Mouse (Mus musculus): ENCODE results near the gene Osbpl10. TPM values are rescaled to one million over a fixed set of nuclear protein-coding genes. Genes with fewer than 3 reads are reported as not detected.
A peak's percentile ranks its signal among the peaks of the same experiment; 100 is the strongest.
"Not testable (repeated sequence)": the region's sequence is repeated elsewhere in the genome, so short reads cannot be mapped to it uniquely, and the experiment has no call there.

Gene Osbpl10
- polyA plus RNA-seq, 1 experiment from 2014 or later = 2.5 TPM

- Histone ChIP-seq H3K4me2 (no peak overlapping the region), H3K27ac (ENCODE audit: low read depth) (no peak overlapping the region), H3K4me1 (ENCODE audit: insufficient read depth) (peaks cover 2% of the 10 kb centered on the region; the same call in 1 of the 2 replicates), H3K4me3 (ENCODE audit: low read depth, low read length) (no peak overlapping the region), H3K27me3 (ENCODE audit: insufficient read depth, low read length) (no peaks in the 10 kb centered on the region), H3K9me3 (ENCODE audit: low read depth, low read length) (peaks cover 6% of the 10 kb centered on the region; the same call in 1 of the 2 replicates), H3K36me3 (ENCODE audit: insufficient read depth) (no peaks in the 10 kb centered on the region), H3K9ac (no peak overlapping the region)
- no peak for TF ChIP-seq CTCF (IDR thresholded peaks at IDR 0.05; ENCODE audit: low read depth)
- 47% methylated on average over 12 of the region's 12 CpGs for WGBS
- DNase-seq (no peak), ATAC-seq (ENCODE audit: insufficient read depth) (no peak)
Observed at GRCm38 (mm10) chr9:115012367-115012766, 34.0 kb downstream of the Osbpl10 start.

- Histone ChIP-seq H3K27me3 (ENCODE audit: insufficient read depth, low read length) (no peaks in the 10 kb centered on the region), H3K4me1 (ENCODE audit: insufficient read depth) (no peaks in the 10 kb centered on the region), H3K9me3 (ENCODE audit: low read depth, low read length) (no peaks in the 10 kb centered on the region; the same call in 1 of the 2 replicates), H3K9ac (no peak overlapping the region), H3K27ac (ENCODE audit: low read depth) (no peak overlapping the region), H3K4me3 (ENCODE audit: low read depth, low read length) (no peak overlapping the region), H3K36me3 (ENCODE audit: insufficient read depth) (no peaks in the 10 kb centered on the region), H3K4me2 (no peak overlapping the region)
- ATAC-seq (ENCODE audit: insufficient read depth) (no peak), DNase-seq (no peak)
- 90% methylated on average over 7 of the region's 7 CpGs for whole genome bisulfite sequencing
- no peak for TF ChIP-seq CTCF (IDR thresholded peaks at IDR 0.05; ENCODE audit: low read depth)
Observed at GRCm38 (mm10) chr9:115020141-115020540, 41.8 kb downstream of the Osbpl10 start.

GRCm38 (mm10) chr9:115021419-115021818 lies 43.0 kb downstream of the Osbpl10 start:
- Histone ChIP-seq H3K4me1 (ENCODE audit: insufficient read depth) (no peaks in the 10 kb centered on the region), H3K36me3 (ENCODE audit: insufficient read depth) (no peaks in the 10 kb centered on the region), H3K27ac (ENCODE audit: low read depth) (no peak overlapping the region), H3K4me3 (ENCODE audit: low read depth, low read length) (no peak overlapping the region), H3K27me3 (ENCODE audit: insufficient read depth, low read length) (no peaks in the 10 kb centered on the region), H3K9ac (no peak overlapping the region), H3K9me3 (ENCODE audit: low read depth, low read length) (no peaks in the 10 kb centered on the region), H3K4me2 (no peak overlapping the region)
- DNase-seq (no peak), ATAC-seq (ENCODE audit: insufficient read depth) (no peak)
- TF ChIP-seq CTCF (IDR thresholded peaks at IDR 0.05; ENCODE audit: low read depth) = no peak
- 85% methylated on average over 2 of the region's 2 CpGs for WGBS

GRCm38 (mm10) chr9:115023137-115023536 lies 44.8 kb downstream of the Osbpl10 start:
- H3K4me2 ChIP-seq = no peak overlapping the region
- TF ChIP-seq CTCF (IDR thresholded peaks at IDR 0.05; ENCODE audit: low read depth) = peak; percentile 22; the same call in 1 of the 2 replicates
- H3K4me1 ChIP-seq (ENCODE audit: insufficient read depth) = no peaks in the 10 kb centered on the region
- no peak overlapping the region for H3K27ac ChIP-seq (ENCODE audit: low read depth)
- H3K36me3 ChIP-seq (ENCODE audit: insufficient read depth) = no peaks in the 10 kb centered on the region
- 79% methylated on average over 3 of the region's 3 CpGs for WGBS
- no peak overlapping the region for H3K4me3 ChIP-seq (ENCODE audit: low read depth, low read length)
- ATAC-seq (ENCODE audit: insufficient read depth) (no peak), DNase-seq (no peak)
- H3K27me3 ChIP-seq (ENCODE audit: insufficient read depth, low read length) = no peaks in the 10 kb centered on the region
- H3K9ac ChIP-seq = no peak overlapping the region
- no peaks in the 10 kb centered on the region for H3K9me3 ChIP-seq (ENCODE audit: low read depth, low read length)

- no peak overlapping the region for H3K4me3 ChIP-seq (ENCODE audit: low read depth, low read length)
- H3K4me1 ChIP-seq (ENCODE audit: insufficient read depth) = no peaks in the 10 kb centered on the region
- H3K4me2 ChIP-seq = no peak overlapping the region
- H3K27ac ChIP-seq (ENCODE audit: low read depth) = no peak overlapping the region
- H3K27me3 ChIP-seq (ENCODE audit: insufficient read depth, low read length) = no peaks in the 10 kb centered on the region
- 84% methylated on average over 10 of the region's 10 CpGs for WGBS
- no peaks in the 10 kb centered on the region for H3K9me3 ChIP-seq (ENCODE audit: low read depth, low read length)
- DNase-seq = no peak
- no peak for TF ChIP-seq CTCF (IDR thresholded peaks at IDR 0.05; ENCODE audit: low read depth)
- H3K9ac ChIP-seq = no peak overlapping the region
- no peaks in the 10 kb centered on the region for H3K36me3 ChIP-seq (ENCODE audit: insufficient read depth)
- ATAC-seq (ENCODE audit: insufficient read depth) = no peak
Observed at GRCm38 (mm10) chr9:115023708-115024383, 45.5 kb downstream of the Osbpl10 start.

- ATAC-seq (ENCODE audit: insufficient read depth) (no peak), DNase-seq (no peak)
- H3K4me2 ChIP-seq = no peak overlapping the region
- TF ChIP-seq CTCF (IDR thresholded peaks at IDR 0.05; ENCODE audit: low read depth) = no peak
- H3K4me1 ChIP-seq (ENCODE audit: insufficient read depth) = no peaks in the 10 kb centered on the region
- no peaks in the 10 kb centered on the region for H3K27me3 ChIP-seq (ENCODE audit: insufficient read depth, low read length)
- no peak overlapping the region for H3K4me3 ChIP-seq (ENCODE audit: low read depth, low read length)
- no peaks in the 10 kb centered on the region for H3K9me3 ChIP-seq (ENCODE audit: low read depth, low read length)
- no peaks in the 10 kb centered on the region for H3K36me3 ChIP-seq (ENCODE audit: insufficient read depth)
- no peak overlapping the region for H3K27ac ChIP-seq (ENCODE audit: low read depth)
- WGBS = 9% methylated on average over 3 of the region's 3 CpGs
- H3K9ac ChIP-seq = no peak overlapping the region
Observed at GRCm38 (mm10) chr9:115029307-115029706, 50.9 kb downstream of the Osbpl10 start.

- H3K27ac ChIP-seq (ENCODE audit: low read depth) = no peak overlapping the region
- 77% methylated on average over 4 of the region's 4 CpGs for WGBS
- H3K36me3 ChIP-seq (ENCODE audit: insufficient read depth) = no peaks in the 10 kb centered on the region
- no peak overlapping the region for H3K4me3 ChIP-seq (ENCODE audit: low read depth, low read length)
- H3K27me3 ChIP-seq (ENCODE audit: insufficient read depth, low read length) = no peaks in the 10 kb centered on the region
- ATAC-seq (ENCODE audit: insufficient read depth) = no peak
- no peak for TF ChIP-seq CTCF (IDR thresholded peaks at IDR 0.05; ENCODE audit: low read depth)
- no peak overlapping the region for H3K4me2 ChIP-seq
- no peak overlapping the region for H3K9ac ChIP-seq
- no peaks in the 10 kb centered on the region for H3K4me1 ChIP-seq (ENCODE audit: insufficient read depth)
- H3K9me3 ChIP-seq (ENCODE audit: low read depth, low read length) = no peaks in the 10 kb centered on the region
- no peak for DNase-seq
Observed at GRCm38 (mm10) chr9:115030581-115030980, 52.2 kb downstream of the Osbpl10 start.

- not testable (repeated sequence) for H3K4me1 ChIP-seq (ENCODE audit: insufficient read depth); DNase-seq; H3K4me3 ChIP-seq (ENCODE audit: low read depth, low read length); H3K27ac ChIP-seq (ENCODE audit: low read depth); H3K36me3 ChIP-seq (ENCODE audit: insufficient read depth); ATAC-seq (ENCODE audit: insufficient read depth); H3K27me3 ChIP-seq (ENCODE audit: insufficient read depth, low read length); H3K4me2 ChIP-seq; H3K9ac ChIP-seq; H3K9me3 ChIP-seq (ENCODE audit: low read depth, low read length)
- 94% methylated on average over 1 of the region's 1 CpGs for WGBS
Observed at GRCm38 (mm10) chr9:115031046-115031445, 52.7 kb downstream of the Osbpl10 start.
